Mouse (Mus musculus) kidney, embryonic 16.5 days (tissue): Measurements from ENCODE around the gene Inpp4a. TPM values are rescaled to one million over a fixed set of nuclear protein-coding genes. Genes with fewer than 3 reads are reported as not detected.

Experiments used
- ATAC-seq: fragments of 200-750 bp; cut with Nextera tagmentation; 2 replicates; pipeline ENCODE4 v1.8.0; 2017; ENCODE audit warnings: moderate TSS enrichment; ENCODE audit not compliant: low FRiP score, low TSS enrichment
- H3K27ac ChIP-seq: fragments of 300-500 bp; sonication (generic); 2 replicates; pipeline ENCODE4 v1.5.1; 2014; ENCODE audit warnings: low read length
- H3K27me3 ChIP-seq: fragments of 300-500 bp; sonication (generic); 2 replicates; pipeline ENCODE4 v1.6.1; 2014; ENCODE audit warnings: low read length, control low read depth, mixed read lengths; ENCODE audit not compliant: insufficient read depth
- H3K36me3 ChIP-seq: fragments of 300-500 bp; sonication (generic); 2 replicates; pipeline ENCODE4 v1.6.1; 2014; ENCODE audit warnings: low read length, control low read depth, mixed read lengths; ENCODE audit not compliant: insufficient read depth
- H3K4me1 ChIP-seq: fragments of 300-500 bp; sonication (generic); 2 replicates; pipeline ENCODE4 v1.6.1; 2014; ENCODE audit warnings: low read length, control low read depth, mixed read lengths; ENCODE audit not compliant: insufficient read depth
- H3K4me2 ChIP-seq: fragments of 300-500 bp; sonication (generic); replicated peaks from 2 replicates; pipeline ENCODE4 v1.6.1; 2014; ENCODE audit warnings: low read depth, low read length
- H3K4me3 ChIP-seq: fragments of 300-500 bp; sonication (generic); 2 replicates; pipeline ENCODE4 v1.5.1; 2014; ENCODE audit warnings: mild to moderate bottlenecking, low read length
- H3K9ac ChIP-seq: fragments of 300-500 bp; sonication (generic); replicated peaks from 2 replicates; pipeline ENCODE4 v1.6.1; 2014; ENCODE audit warnings: low read length
- H3K9me3 ChIP-seq: fragments of 300-500 bp; sonication (generic); 2 replicates; pipeline ENCODE4 v1.6.1; 2016; ENCODE audit warnings: low read length, control low read depth
- WGBS: fragments of 180-500 bp; shearing (Covaris S2); extraction: QIAGEN DNeasy Blood & Tissue Kit; methylation state at CpG from one replicate; pipeline ENCODE4 v1.1.7; 2014; 5-methylcytosine and 5-hydroxymethylcytosine counted together
- polyA plus RNA-seq: library from polyadenylated mRNA; unstranded; fragments of >200 nt; fragmentation: Nextera tagmentation; extraction: Ambion mirVana; gene quantifications from 2 replicates; pipeline ENCODE4 v1.2.1, GENCODE M21; 2015

Inpp4a gene
- polyA plus RNA-seq, 1 experiment from 2014 or later, result 19.2 TPM

GRCm38 (mm10) chr1:37427144-37427875 lies 127.6 kb downstream of the Inpp4a start:
- Histone ChIP-seq H3K9ac (no peak overlapping the region), H3K9me3 (peaks cover 10% of the 10 kb centered on the region), H3K36me3 (peaks cover 31% of the 10 kb centered on the region), H3K27me3 (no peaks in the 10 kb centered on the region), H3K27ac (no peak overlapping the region), H3K4me2 (no peak overlapping the region), H3K4me1 (peaks cover 23% of the 10 kb centered on the region), H3K4me3 (no peak overlapping the region)
- ATAC-seq, result no peak
- 92% methylated on average over 8 of the region's 8 CpGs for WGBS

- H3K4me1 ChIP-seq, result peaks cover 23% of the 10 kb centered on the region
- WGBS, result 47% methylated on average over 2 of the region's 2 CpGs
- no peak overlapping the region for H3K27ac ChIP-seq
- peaks cover 6% of the 10 kb centered on the region for H3K9me3 ChIP-seq
- peaks cover 31% of the 10 kb centered on the region for H3K36me3 ChIP-seq
- peak overlapping the region; percentile 85 for H3K9ac ChIP-seq
- peak overlapping the region; percentile 85 for H3K4me3 ChIP-seq
- no peaks in the 10 kb centered on the region for H3K27me3 ChIP-seq
- ATAC-seq, result no peak
- H3K4me2 ChIP-seq, result peak overlapping the region; percentile 86
Observed at GRCm38 (mm10) chr1:37428911-37429310, 129.2 kb downstream of the Inpp4a start.

- Histone ChIP-seq H3K27me3 (no peaks in the 10 kb centered on the region), H3K4me1 (peaks cover 23% of the 10 kb centered on the region), H3K9ac (peak within 1 kb of the TSS; percentile 85), H3K27ac (peak within 1 kb of the TSS; percentile 51), H3K36me3 (peaks cover 29% of the 10 kb centered on the region), H3K9me3 (no peaks in the 10 kb centered on the region), H3K4me2 (peak within 1 kb of the TSS; percentile 86), H3K4me3 (peak within 1 kb of the TSS; percentile 85)
- 2% methylated on average over 57 of the region's 57 CpGs for WGBS
- ATAC-seq, result peak; percentile 99
Observed at GRCm38 (mm10) chr1:37429366-37430296, 130.0 kb downstream of the Inpp4a start, which contains the start of the genes Coa5 and Unc50. Coa5 (minus strand) TSS chr1:37430103. Unc50 (plus strand) TSS chr1:37430139.

- peak; percentile 52; the same call in 1 of the 2 replicates for ATAC-seq
- Histone ChIP-seq H3K4me2 (peak overlapping the region; percentile 86), H3K27ac (peak overlapping the region; percentile 47), H3K4me1 (peaks cover 23% of the 10 kb centered on the region), H3K9ac (peak overlapping the region; percentile 85), H3K9me3 (no peaks in the 10 kb centered on the region), H3K27me3 (no peaks in the 10 kb centered on the region), H3K4me3 (peak overlapping the region; percentile 85), H3K36me3 (peaks cover 31% of the 10 kb centered on the region)
- under 1% methylated on average over 40 of the region's 40 CpGs for WGBS
Observed at GRCm38 (mm10) chr1:37430297-37430840, 130.7 kb downstream of the Inpp4a start.

DNA sequence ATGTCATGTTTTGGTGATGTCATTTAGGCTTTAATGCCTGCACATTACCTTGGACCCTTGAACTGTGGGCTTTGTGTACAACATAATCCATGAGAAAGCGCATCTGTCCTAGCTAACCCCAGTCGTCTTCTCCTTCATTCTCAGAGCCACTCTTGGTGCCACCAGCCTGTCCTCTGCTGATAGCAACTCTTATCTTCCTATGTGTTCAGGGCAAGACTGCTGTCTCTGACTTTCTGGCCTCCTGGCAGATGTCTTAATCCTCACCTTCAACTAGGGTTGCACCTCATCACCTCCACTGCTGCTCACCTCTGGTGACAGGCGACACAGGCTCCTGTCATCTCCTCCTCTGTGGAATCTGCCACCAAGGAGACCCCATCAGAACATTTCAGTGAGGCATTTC lies 136.8 kb downstream of the Inpp4a start:
- Histone ChIP-seq H3K9ac (no peak overlapping the region), H3K4me1 (peaks cover 6% of the 10 kb centered on the region), H3K36me3 (peaks cover 58% of the 10 kb centered on the region), H3K4me3 (no peak overlapping the region), H3K27ac (no peak overlapping the region), H3K9me3 (no peaks in the 10 kb centered on the region), H3K4me2 (no peak overlapping the region), H3K27me3 (no peaks in the 10 kb centered on the region)
- 95% methylated on average over 3 of the region's 3 CpGs for WGBS
- ATAC-seq, result no peak

- Histone ChIP-seq H3K9ac (no peak overlapping the region), H3K4me3 (no peak overlapping the region), H3K4me1 (no peaks in the 10 kb centered on the region), H3K27me3 (no peaks in the 10 kb centered on the region), H3K36me3 (peaks cover 14% of the 10 kb centered on the region; the same call in 1 of the 2 replicates), H3K27ac (no peak overlapping the region), H3K9me3 (no peaks in the 10 kb centered on the region), H3K4me2 (no peak overlapping the region)
- 87% methylated on average over 16 of the region's 16 CpGs for WGBS
- no peak for ATAC-seq
Observed at GRCm38 (mm10) chr1:37442848-37443835, 143.5 kb downstream of the Inpp4a start.

- Histone ChIP-seq H3K36me3 (0 out of 2 replicates have a peak, but pooled peaks cover 5% of the 10 kb centered on the region), H3K9me3 (no peaks in the 10 kb centered on the region), H3K9ac (no peak overlapping the region), H3K4me2 (no peak overlapping the region), H3K4me1 (no peaks in the 10 kb centered on the region), H3K27me3 (no peaks in the 10 kb centered on the region), H3K4me3 (no peak overlapping the region), H3K27ac (no peak overlapping the region)
- 81% methylated on average over 10 of the region's 10 CpGs for WGBS
- no peak for ATAC-seq
Observed at GRCm38 (mm10) chr1:37448361-37449095, 148.9 kb downstream of the Inpp4a start.

DNA sequence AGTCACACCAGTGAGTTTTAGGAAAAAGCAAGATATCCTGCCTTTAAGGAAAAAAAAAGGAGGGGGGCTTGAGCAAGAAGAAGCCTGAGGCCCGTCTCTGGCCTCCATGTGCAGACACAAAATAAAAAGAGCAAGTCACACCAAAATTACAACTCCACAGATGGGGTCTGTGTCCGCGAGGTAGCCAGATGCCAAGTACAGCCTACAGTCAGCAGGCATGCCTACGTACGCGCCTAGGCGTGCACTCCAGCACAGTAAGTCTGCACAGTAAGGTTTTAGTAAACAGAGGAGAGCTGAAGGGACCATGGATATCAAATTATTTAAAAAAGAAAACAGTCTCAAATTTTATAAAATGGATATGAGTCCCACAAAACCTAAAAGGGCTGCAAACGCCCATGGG lies 151.6 kb downstream of the Inpp4a start:
- H3K4me3 ChIP-seq, result no peak overlapping the region
- no peaks in the 10 kb centered on the region for H3K27me3 ChIP-seq
- H3K9ac ChIP-seq, result no peak overlapping the region
- no peak overlapping the region for H3K4me2 ChIP-seq
- H3K27ac ChIP-seq, result no peak overlapping the region
- H3K4me1 ChIP-seq, result no peaks in the 10 kb centered on the region
- WGBS, result 93% methylated on average over 8 of the region's 8 CpGs
- 0 out of 2 replicates have a peak, but pooled peaks cover 5% of the 10 kb centered on the region for H3K36me3 ChIP-seq
- no peak for ATAC-seq
- no peaks in the 10 kb centered on the region for H3K9me3 ChIP-seq
